Mouse (Mus musculus) spleen, postnatal 36 days (tissue): ENCODE results near the gene Pkd1.

ENCODE experiments used
- DNase-seq, 2 experiments: peaks; one replicate each; pipeline ENCODE4 v3.0.0; 2022; ENCODE audit warnings: low spot score in 2 of 2, mixed read lengths in 1 of 2

Gene Pkd1

DNA sequence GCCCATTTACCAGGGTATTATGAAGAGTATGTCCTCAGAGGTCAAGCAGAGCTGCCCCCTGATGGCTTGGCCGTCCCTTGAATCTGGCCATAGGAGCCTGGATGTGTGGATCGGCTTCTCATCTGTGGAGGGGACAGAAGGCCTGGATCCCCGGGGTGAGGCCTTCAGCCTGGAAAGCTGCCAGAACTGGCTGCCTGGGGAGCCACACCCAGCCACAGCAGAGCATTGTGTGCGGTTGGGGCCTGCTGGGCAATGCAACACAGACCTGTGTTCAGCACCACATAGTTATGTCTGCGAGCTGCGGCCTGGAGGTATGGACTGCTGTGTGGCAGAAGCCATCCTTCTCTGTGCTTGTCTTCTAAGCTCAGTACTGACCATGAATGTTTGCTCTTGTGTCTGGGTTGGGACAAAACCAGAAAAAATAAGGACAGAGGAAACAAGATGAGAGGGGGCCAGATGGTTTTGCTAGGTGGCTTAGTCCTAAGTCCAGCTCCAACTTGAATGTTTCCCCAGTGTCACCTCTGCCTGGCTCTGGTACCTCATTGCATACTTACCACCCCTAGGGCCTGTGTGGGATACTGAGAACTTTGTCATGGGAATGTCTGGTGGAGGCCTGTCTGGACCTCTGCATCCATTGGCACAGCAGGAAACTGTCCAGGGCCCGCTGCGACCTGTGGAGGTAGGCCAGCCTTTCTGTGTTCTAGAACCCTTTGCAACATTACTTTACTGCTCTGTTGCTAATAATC is 17.6 kb downstream of the Pkd1 start:
- peak; percentile 24 to 31 for DNase-seq

DNA sequence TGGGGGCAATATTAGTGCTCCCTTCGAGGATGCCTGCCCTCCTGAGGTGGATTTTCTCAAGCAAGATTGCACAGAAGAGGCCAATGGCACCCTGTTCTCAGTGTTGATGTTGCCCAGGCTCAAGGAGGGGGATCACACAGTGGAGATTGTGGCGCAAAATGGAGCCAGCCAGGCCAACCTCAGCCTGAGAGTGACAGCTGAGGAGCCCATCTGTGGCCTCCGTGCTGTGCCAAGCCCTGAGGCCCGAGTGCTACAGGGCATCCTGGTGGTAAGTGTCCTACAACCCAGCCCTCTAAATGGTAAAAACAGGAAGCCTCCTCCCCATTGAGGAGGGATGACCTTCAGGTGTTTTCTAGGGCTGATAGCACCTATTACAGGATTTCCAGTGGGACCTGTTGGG is 20.2 kb downstream of the Pkd1 start:
- no peak for DNase-seq

DNA sequence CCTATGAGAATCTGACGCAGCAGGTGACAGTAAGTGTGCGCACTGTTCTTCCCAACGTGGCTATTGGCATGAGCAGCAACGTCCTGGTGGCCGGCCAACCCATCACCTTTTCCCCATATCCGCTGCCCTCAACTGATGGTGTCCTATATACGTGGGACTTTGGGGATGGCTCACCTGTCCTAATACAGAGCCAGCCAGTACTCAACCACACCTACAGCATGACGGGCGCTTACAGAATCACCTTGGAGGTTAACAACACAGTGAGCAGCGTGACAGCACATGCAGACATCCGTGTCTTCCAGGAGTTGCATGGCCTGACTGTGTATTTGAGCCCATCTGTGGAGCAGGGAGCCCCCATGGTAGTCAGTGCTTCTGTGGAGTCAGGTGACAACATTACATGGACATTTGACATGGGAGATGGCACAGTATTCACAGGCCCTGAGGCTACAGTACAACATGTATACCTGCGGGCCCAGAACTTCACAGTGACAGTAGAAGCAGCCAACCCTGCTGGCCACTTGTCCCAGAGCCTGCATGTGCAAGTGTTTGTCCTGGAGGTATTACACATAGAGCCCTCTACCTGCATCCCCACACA is 23.1 kb downstream of the Pkd1 start:
- no peak for DNase-seq

DNA sequence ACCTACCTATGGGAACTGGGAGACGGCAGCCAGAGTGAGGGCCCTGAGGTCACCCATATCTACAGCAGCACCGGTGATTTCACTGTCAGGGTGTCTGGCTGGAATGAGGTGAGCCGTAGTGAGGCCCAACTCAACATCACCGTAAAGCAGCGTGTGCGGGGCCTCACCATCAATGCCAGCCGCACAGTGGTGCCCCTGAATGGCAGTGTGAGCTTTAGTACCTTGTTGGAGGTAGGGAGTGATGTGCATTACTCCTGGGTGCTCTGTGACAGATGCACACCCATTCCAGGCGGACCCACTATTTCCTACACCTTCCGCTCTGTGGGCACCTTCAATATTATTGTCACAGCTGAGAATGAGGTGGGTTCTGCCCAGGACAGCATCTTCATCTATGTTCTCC is 24.2 kb downstream of the Pkd1 start:
- no peak for DNase-seq

DNA sequence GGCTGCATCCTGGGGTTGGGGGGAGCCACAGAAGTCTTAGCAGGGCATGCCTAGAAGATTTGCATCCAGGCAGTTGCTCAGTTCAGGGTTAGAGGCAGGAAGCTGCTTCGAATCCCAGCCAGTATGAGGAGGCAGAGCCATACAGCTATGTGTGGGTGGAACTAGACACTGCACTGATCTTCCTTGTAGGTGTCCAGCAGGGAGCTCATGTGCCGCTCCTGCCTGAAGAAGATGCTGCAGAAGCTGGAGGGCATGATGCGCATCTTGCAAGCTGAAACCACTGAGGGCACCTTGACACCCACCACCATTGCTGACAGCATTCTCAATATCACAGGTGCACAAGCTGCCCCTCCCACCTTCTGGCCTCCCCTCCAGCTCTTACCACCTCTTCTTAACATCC is 29.9 kb downstream of the Pkd1 start:
- DNase-seq = no peak

DNA sequence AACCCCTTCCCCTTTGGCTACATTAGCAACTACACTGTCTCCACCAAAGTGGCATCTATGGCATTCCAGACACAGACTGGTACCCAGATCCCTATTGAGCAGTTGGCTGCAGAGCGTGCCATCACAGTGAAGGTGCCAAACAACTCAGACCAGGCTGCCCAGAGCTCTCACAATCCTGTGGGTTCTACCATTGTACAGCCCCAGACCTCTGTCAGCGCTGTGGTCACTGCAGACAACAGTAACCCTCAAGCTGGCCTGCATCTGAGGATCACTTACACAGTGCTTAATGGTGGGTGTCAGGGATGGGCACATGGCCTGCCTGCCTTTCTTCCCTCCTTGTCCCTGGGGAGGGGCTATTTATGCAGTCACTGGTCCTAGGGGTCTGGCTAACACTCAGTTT is 30.7 kb downstream of the Pkd1 start:
- DNase-seq = no peak

DNA sequence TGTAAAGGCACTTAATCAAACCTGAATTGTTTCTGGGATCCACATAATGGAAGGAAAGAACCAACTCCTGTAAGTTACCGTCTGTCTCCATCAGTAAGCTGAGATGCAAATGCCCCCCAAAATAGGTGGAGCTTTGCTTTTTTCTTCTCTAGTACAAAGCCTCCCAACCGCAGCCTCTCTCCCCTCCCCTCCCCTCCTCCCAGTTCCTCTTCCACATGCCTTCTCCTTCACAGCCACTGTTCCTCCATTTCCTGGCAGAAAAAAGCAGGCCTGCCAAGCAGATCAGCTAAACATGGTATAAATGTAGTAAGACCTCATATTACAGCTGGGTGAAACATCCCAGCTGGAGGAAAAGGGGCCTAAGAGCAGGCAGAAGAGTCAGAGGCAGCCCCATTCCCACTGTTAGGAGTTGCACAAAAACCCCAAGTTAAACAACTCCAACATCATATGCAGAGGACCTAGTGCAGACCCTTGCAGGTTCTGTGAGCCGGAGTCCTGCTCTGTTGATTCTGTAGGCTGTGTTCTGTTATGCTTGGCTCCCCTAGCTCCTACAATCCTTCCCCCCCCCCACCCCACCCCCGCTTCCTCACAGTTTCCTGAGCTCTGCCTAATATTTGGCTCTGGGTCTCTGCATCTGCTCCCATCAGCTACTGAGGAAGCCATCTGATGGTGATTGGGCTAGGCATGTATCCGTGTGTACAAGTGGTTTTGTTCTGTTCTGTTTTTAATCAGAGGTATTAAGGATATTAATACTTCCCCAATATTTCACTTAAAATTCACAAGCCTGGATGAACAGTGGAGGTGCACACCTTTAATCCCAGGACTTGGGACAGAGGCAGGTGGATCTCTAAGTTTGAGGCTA is 34.2 kb downstream of the Pkd1 start:
- DNase-seq = no peak

DNA sequence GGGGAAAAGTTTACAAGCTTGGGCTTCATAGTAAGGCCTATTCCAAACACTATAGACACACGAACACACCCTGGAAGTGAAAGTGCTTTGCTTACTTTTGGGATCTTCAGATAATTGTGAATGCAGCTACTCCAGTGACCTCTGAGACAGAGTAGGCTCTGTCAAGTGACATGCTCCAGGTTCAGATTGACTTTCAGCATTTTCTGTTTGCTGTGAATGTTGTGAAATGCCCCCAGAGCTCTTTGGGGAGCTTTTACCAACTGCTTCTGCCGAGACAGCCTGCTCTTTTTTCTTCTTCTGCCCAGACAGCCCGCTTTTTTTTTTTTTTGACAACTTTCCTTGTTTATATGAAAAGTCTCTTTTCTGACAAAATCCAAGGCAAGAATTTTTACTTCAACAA is 34.9 kb downstream of the Pkd1 start:
- DNase-seq = no peak

DNA sequence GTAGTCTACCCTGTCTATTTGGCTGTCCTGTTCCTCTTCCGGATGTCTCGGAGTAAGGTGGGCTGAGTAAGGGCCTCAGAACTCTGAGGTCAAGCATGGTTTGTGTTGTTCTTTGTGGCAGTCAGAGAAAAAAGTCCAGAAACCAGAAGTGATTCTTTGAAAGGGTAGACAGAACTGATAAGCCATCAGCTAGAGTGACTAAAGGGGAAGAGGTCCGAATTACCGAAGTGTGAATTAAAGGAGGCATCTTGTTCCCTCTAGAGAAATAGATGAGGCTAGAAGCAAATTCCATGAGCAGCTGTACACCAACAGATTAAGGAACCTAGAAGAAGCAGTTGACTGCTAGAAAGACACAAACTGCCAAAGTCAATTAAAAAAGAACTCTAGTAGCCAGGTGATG is 36.9 kb downstream of the Pkd1 start:
- no peak for DNase-seq

DNA sequence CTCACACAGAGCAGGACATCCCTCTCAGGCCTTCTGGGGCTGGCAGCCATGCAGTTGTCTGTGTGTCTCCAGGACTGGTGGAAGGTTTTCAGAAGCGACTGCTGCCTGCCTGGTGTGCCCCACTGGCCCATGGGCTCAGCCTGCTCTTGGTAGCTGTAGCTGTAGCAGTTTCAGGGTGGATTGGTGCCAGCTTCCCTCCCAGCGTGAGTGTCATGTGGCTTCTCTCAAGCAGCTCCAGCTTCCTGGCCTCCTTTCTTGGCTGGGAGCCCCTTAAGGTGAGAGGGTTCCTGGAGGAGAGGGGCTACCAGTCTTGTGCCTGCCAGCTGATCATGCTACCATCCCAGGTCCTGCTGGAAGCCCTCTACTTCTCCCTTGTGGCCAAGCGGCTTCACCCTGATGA is 41.3 kb downstream of the Pkd1 start:
- DNase-seq = no peak

DNA sequence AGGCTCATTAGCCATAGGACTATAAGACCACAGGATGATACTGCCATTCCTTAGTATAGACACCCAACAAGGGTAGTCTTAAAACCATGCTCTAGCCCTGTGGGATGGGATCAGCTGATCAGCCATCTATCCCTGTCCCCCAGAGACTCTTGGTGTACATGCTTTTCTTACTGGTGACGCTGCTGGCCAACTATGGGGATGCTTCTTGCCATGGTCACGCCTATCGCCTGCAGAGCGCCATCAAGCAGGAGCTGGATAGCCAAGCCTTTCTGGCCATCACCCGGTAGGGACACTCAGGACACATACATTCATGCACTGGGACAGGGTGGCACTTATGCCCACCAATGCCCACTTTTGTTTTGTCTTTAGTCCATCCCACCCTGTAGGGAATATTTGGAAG is 42.1 kb downstream of the Pkd1 start:
- DNase-seq = no peak

DNA sequence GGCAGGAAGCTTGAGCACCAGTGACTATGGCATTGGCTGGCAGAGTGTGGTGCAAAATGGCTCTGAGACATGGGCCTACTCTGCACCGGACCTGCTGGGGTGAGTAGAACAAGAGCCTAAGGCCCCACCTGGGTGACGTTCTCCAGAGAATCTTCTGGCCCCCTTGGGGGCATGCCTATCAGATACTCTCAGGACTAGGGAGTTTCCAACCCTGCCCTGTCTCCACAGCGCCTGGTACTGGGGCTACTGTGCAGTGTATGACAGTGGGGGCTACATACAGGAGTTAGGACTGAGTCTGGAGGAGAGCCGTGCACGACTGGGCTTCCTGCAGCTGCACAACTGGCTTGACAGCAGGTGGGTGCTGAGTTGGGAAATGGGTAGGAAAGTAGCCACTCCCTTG is 43.6 kb downstream of the Pkd1 start:
- DNase-seq = no peak

DNA sequence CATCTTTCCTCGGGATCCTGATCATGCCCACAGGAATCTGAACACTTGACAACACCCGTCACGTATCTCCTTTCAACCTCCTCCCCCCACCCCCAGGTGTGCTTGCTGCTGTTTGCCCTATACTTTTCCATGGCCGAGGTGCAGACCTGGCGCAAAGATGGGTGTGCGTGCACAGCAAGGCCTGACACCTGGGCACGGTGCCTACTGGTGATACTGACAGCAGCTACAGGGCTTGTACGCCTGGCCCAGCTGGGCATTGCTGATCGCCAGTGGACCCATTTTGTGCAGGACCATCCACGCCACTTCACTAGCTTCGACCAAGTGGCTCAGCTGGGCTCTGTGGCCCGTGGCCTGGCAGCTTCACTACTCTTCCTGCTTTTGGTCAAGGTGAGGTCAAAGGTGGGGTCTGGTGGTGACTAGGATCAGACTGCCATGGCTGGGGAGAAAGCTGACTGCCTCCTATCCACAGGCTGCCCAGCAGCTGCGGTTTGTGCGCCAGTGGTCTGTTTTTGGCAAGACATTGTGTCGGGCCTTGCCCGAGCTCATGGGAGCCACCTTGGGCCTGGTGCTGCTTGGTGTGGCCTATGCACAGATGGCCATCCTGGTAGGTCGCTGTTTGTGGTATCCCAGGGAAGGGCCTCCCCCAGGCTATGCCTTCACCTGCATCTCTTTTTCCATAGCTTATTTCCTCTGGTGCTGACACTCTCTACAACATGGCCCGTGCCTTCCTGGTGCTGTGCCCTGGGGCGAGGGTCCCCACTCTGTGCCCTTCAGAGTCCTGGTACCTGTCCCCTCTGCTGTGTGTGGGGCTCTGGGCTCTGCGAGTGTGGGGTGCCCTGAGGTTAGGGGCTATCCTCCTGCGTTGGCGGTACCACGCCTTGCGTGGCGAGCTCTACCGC is 44.6 kb downstream of the Pkd1 start:
- no peak for DNase-seq

DNA sequence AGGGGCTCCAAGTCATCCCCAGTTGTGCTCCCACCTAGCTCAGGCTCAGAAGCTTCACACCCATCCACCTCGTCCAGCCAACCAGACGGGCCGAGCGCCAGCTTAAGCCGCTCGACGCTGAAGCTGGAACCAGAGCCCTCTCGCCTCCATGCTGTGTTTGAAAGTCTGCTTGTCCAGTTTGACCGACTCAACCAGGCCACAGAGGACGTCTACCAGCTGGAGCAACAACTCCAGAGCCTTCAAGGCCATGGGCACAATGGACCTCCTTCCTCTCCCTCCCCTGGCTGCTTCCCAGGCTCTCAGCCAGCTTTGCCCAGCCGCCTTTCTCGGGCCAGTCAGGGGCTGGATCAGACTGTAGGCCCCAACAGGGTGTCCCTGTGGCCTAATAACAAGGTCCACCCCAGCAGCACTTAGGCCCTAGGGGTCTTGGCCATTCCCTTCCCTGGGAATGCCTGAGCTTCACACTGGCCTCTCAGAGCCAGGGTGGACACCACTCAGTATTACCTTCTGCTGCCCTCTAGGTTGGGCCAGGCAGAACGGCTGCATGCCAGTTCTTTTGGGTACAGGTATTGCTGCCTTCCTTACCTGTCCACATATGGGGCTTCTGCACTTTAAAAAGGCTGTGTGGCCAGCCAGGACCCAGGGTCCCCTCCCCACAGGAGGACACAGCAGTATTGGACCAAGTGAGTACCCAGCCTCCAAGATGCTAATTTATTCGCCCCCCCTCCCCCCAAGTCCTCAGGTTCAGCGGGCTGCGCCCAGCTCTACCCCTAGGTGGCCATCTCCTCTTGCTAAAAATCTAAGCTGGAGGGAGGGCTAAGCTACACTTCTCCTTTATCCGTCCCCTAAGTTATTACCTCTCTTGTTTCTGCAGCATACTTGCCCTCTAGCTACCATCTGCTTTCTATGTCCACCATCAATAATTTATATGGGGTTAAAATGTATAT is 45.8 kb downstream of the Pkd1 start:
- DNase-seq = no peak

DNA sequence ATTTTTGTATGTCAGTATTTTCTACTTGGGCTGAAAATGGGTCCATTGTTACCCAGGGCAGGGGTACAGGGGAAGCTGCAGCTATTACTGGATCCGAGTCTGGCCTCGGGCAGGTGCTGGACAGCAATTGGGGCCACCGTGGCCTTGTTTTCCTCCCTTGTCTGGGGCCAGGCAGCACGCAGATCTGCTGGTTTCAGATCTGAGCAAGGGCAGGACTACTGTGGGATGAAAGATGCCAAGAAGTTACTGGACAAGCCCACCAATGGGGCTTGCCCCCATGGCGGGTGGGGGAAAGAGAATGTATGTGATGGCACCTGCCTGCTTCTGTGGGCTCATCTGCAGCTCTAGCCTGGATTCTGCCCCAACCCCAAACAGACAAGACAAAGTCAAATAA is 46.4 kb downstream of the Pkd1 start:
- no peak for DNase-seq

DNA sequence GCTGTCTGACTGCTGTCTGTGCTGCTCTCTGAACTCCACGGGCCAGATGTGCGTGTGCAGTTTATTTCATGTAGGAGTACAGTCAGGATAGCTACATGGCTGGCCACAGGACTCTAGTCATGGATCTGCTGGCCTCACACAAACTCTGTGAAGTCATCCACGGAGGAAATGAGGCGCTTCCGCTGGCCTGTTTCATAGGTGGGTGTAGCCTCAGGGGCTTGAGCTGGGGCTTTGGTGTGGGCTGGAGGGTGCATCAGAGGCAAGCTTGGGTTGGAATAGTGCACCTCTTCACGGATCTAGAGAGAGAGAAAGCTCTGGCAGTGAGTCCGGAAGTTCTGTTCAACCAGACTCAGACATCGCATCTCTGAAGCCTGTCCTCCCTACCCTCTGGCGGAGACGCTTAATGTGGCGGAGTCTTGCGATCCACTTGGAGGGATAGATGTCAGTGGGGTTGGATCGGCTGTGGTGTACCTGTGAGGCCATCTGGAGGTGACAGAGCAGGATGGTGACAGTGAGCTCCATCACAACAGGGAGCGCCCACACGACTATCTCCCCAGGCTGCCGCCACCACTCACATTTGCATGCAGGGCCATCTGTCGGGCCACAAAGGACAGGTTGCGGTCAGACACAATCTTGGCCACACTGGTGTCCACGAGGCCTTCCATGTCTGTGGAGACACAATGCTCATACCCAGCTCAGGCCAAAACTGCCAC is 47.0 kb downstream of the Pkd1 start:
- no peak for DNase-seq

DNA sequence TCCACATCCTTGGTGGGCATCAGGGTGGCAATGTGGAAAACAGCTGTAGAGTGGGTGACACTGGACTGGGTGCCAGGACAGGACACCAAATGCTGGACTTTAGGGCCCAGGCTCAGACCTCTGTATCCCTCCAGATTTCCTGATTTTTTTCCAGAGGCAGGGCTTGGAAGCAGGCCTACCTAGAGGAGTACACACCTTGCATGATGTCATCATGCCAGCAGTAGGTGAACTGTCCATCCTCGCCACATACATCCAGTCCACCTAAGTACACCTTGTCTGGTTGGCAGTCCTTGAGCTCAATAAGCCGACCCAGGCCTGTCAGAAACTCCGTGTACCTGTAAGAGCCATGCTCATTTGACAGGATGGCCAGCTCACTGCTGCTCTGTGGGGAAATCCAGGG is 48.4 kb downstream of the Pkd1 start:
- DNase-seq = no peak

DNA sequence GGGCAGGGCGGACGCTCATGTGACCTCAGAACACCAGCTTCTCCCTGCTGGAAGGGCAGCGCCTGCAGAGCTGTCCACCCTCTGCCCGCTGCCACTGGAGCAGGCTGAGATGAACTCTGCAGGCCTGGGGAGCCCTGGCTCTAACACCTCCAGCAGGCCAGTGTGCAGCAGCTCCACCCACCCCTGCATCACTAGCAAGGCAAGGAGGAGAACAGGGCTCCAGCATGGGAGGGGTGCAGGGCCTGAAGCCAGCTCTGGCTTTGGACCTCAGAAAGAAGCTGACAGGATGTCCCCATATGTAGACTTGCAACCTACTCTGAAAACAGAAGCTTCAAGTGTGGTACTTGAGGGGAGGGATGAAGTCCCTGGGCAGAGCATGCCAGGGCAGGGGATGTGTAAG is 50.9 kb downstream of the Pkd1 start:
- no peak for DNase-seq

DNA sequence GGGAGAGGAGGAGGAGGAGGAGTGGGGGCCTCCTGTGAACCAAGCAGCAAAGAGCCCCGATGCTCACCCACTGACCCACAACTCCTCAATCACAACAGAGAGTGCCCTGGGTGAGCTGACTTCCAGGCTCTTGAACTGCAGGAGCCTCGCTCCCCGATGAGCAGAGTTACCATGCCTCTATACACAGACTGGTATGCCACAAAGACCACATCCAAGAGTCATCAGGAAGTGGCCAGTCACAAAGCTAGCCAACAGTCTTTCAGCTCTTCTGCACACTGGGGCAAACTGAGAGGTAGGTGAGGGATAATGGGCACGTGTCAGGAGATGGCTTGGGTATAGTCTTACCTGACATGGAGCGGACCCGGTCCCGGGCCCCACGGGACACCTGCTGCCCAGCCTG is 54.3 kb downstream of the Pkd1 start:
- DNase-seq = no peak

DNA sequence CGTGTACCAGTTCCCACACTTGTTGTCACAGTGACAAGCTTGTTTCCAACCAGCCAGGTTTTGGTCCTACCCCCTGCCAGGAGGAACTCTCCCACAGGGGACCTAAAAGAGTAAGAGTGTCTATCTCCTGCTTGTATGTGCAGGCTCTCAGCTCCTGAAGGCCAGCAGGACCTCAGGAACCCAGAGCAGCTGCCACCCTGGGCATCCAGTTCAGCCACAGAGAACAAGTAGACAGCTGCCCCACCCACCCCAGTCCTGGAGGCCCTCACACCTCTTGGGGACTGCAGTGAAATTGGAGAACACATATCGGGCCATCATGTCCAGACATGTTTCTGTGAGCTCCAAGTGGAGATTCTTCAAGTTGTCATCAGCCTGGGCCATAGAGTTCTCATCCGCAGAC is 54.9 kb downstream of the Pkd1 start:
- no peak for DNase-seq
